Mouse (Mus musculus) heart, adult 2 months (tissue): ENCODE measurements at regions not wholly inside any gene's neighbourhood (a gene's known extent, or its start where the extent isn't known, plus 50 kb on each side); places are given as distances from the start of the nearest gene placed in this dataset.

ENCODE experiments used
- CTCF ChIP-seq: fragments of 200-600 bp; IDR thresholded peaks from 2 replicates; pipeline ENCODE4 v1.8.1; 2022; ENCODE audit warnings: antibody characterized with exemption, mild to moderate bottlenecking, moderate library complexity
- EP300 ChIP-seq: fragments of 200-500 bp; IDR thresholded peaks from 2 replicates; pipeline ENCODE4 v1.6.1; 2011; ENCODE audit warnings: low read depth, low read length, control low read depth; ENCODE audit not compliant: insufficient read depth
- POLR2A ChIP-seq: fragments of 200-500 bp; IDR thresholded peaks from 2 replicates; pipeline ENCODE4 v1.6.1; 2011; ENCODE audit warnings: mild to moderate bottlenecking, low read depth, low read length, control low read depth; ENCODE audit not compliant: insufficient read depth

GRCm38 (mm10) chr2:74201608-74202323 is 290.6 kb upstream of the Atp5g3 start:
- TF ChIP-seq POLR2A (no peak), CTCF (no peak), EP300 (no peak)
